Mouse (Mus musculus) E14TG2a.4 (cell line): ENCODE data around the gene Cgref1.

ENCODE experiments used
- CTCF ChIP-seq: conservative IDR thresholded peaks from 2 replicates; pipeline ENCODE4 v1.5.1; 2014; ENCODE audit warnings: low read length
- NANOG ChIP-seq: IDR thresholded peaks from 2 replicates; pipeline ENCODE4 v1.6.1; 2014; ENCODE audit warnings: borderline replicate concordance, low read length, mixed read lengths
- POU5F1 ChIP-seq: IDR thresholded peaks from 2 replicates; pipeline ENCODE4 v1.6.1; 2014; ENCODE audit warnings: low read length, borderline replicate concordance

- TF ChIP-seq CTCF (no peak), NANOG (no peak), POU5F1 (no peak)
These were observed 17.4 kb downstream of the Cgref1 start for GRCm38 (mm10) chr5:30927945-30928529.
